Mouse (Mus musculus) monocyte, adult 5-6 weeks (primary cell): ENCODE results near the gene Abca2. TPM values are rescaled to one million over a fixed set of nuclear protein-coding genes. Genes with fewer than 3 reads are reported as not detected.
A peak's percentile ranks its signal among the peaks of the same experiment; 100 is the strongest.

Source experiments
- ATAC-seq: fragments of 153-309, 156-312 bp; replicated peaks from 2 replicates; pipeline ENCODE4 v1.8.0; 2017; ENCODE audit warnings: mild to moderate bottlenecking; ENCODE audit not compliant: low TSS enrichment, insufficient number of reproducible peaks, severe bottlenecking, poor library complexity, low FRiP score
- total RNA-seq: library from RNA; stranded (forward); fragments of 200-1000, 200-491, 200-594 nt; gene quantifications from 3 replicates; pipeline ENCODE4 v1.2.3, GENCODE M21; 2017

Gene Abca2
- total RNA-seq, 1 experiment from 2014 or later = 16.8 TPM

GRCm38 (mm10) chr2:25479551-25480311 is 51.2 kb downstream of the Abca2 start:
- ATAC-seq = no peak

GRCm38 (mm10) chr2:25480541-25480940 is 52.0 kb downstream of the Abca2 start:
- no peak for ATAC-seq

GRCm38 (mm10) chr2:25482969-25483368 is 54.5 kb downstream of the Abca2 start:
- 0 out of 2 replicates have a peak, but pooled peaks have one; percentile 65 for ATAC-seq

- no peak for ATAC-seq
Measured at GRCm38 (mm10) chr2:25484901-25485647, 56.6 kb downstream of the Abca2 start.

- no peak for ATAC-seq
Measured at GRCm38 (mm10) chr2:25487965-25488670, 59.6 kb downstream of the Abca2 start.

GRCm38 (mm10) chr2:25488671-25489068 is 60.2 kb downstream of the Abca2 start:
- no peak for ATAC-seq

GRCm38 (mm10) chr2:25492988-25493387 is 64.5 kb downstream of the Abca2 start:
- no peak for ATAC-seq

- ATAC-seq = no peak
Measured at GRCm38 (mm10) chr2:25493476-25493961, 65.0 kb downstream of the Abca2 start, which contains the start of gene Lcn12. Gene Lcn12, minus strand, starts transcription at chr2:25493911.

GRCm38 (mm10) chr2:25496462-25496861 is 68.0 kb downstream of the Abca2 start:
- no peak for ATAC-seq

Other genes starting within 250 kb of the Abca2 start
- 22.3 to 51.8 TPM (median 24.4 TPM) in 3 replicates for gene Nrarp, start 247.9 kb upstream of the Abca2 start, total RNA-seq
- 28.8 to 64.7 TPM (median 31.0 TPM) in 3 replicates for gene Tor4a, start 231.8 kb upstream of the Abca2 start, total RNA-seq
- 82.8 to 113 TPM (median 105 TPM) in 3 replicates for gene Nelfb, start 217.2 kb upstream of the Abca2 start, total RNA-seq
- gene Stpg3, start 214.1 kb upstream of the Abca2 start, total RNA-seq = not detected in 3 replicates
- not detected in 3 replicates for gene Fam166a, start 210.0 kb upstream of the Abca2 start, total RNA-seq
- 161 to 206 TPM (median 166 TPM) in 3 replicates for gene Tubb4b, start 204.0 kb upstream of the Abca2 start, total RNA-seq
- gene Slc34a3, start 194.3 kb upstream of the Abca2 start, total RNA-seq = not detected in 3 replicates
- not detected in 3 replicates for gene Rnf224, start 191.9 kb upstream of the Abca2 start, total RNA-seq
- gene Rnf208, start 186.4 kb upstream of the Abca2 start, total RNA-seq = not detected in 3 replicates
- not detected in 3 replicates for gene Cysrt1, start 186.3 kb upstream of the Abca2 start, total RNA-seq
- gene AL732309.1, start 181.8 kb upstream of the Abca2 start, total RNA-seq = 4.5 to 4.9 TPM in 2 of 3 replicates, not detected in the other
- 12.2 to 16.8 TPM (median 15.6 TPM) in 3 replicates for gene Tmem203, start 173.3 kb upstream of the Abca2 start, total RNA-seq
- 7.1 to 9.2 TPM (median 8.4 TPM) in 3 replicates for gene Tprn, start 166.1 kb upstream of the Abca2 start, total RNA-seq
- 31.8 to 50.4 TPM (median 32.4 TPM) in 3 replicates for gene Ssna1, start 156.3 kb upstream of the Abca2 start, total RNA-seq
- 42.6 to 64.9 TPM (median 43.8 TPM) in 3 replicates for gene Anapc2, start 156.2 kb upstream of the Abca2 start, total RNA-seq
- not detected in 3 replicates for gene Tmem210, start 140.6 kb upstream of the Abca2 start, total RNA-seq
- gene Lrrc26, start 138.8 kb upstream of the Abca2 start, total RNA-seq = not detected in 3 replicates
- gene Grin1, start 109.5 kb upstream of the Abca2 start, total RNA-seq = 0.49 TPM in 1 of 3 replicates, not detected in the others
- 31.6 to 66.4 TPM (median 33.3 TPM) in 3 replicates for gene Man1b1, start 96.4 kb upstream of the Abca2 start, total RNA-seq
- gene Dpp7, start 72.3 kb upstream of the Abca2 start, total RNA-seq = 24.8 to 101 TPM (median 57.4 TPM) in 3 replicates
- gene Uap1l1, start 63.0 kb upstream of the Abca2 start, total RNA-seq = 6.6 to 19.5 TPM (median 12.9 TPM) in 3 replicates
- 4.3 TPM in 1 of 3 replicates, not detected in the others for gene Sapcd2, start 56.4 kb upstream of the Abca2 start, total RNA-seq
- not detected in 3 replicates for gene Entpd2, start 32.8 kb upstream of the Abca2 start, total RNA-seq
- not detected in 3 replicates for gene Npdc1, start 29.4 kb upstream of the Abca2 start, total RNA-seq
- 8.9 to 13.9 TPM (median 11.0 TPM) in 3 replicates for gene Fut7, start 5.4 kb upstream of the Abca2 start, total RNA-seq
- not detected in 3 replicates for gene Clic3, start 28.1 kb downstream of the Abca2 start, total RNA-seq
- gene Paxx, start 32.4 kb downstream of the Abca2 start, total RNA-seq = 21.4 to 39.6 TPM (median 32.9 TPM) in 3 replicates
- not detected in 3 replicates for gene Ptgds, start 41.3 kb downstream of the Abca2 start, total RNA-seq
- gene Lcn12, start 65.2 kb downstream of the Abca2 start, total RNA-seq = not detected in 3 replicates
- 33.3 to 58.1 TPM (median 38.6 TPM) in 3 replicates for gene Fbxw5, start 72.0 kb downstream of the Abca2 start, total RNA-seq
- not detected in 3 replicates for gene C8g, start 73.0 kb downstream of the Abca2 start, total RNA-seq
- 16.6 to 29.4 TPM (median 18.0 TPM) in 3 replicates for gene Traf2, start 118.2 kb downstream of the Abca2 start, total RNA-seq
- 80.0 to 121 TPM (median 114 TPM) in 3 replicates for gene Edf1, start 129.1 kb downstream of the Abca2 start, total RNA-seq
- 2.8 to 6.2 TPM in 2 of 3 replicates, not detected in the other for gene Mamdc4, start 146.1 kb downstream of the Abca2 start, total RNA-seq
- 0.67 to 1.9 TPM (median 1.1 TPM) in 3 replicates for gene Phpt1, start 146.5 kb downstream of the Abca2 start, total RNA-seq
- 0.10 TPM in 1 of 3 replicates, not detected in the others for gene Ajm1, start 153.1 kb downstream of the Abca2 start, total RNA-seq
- 42.7 to 71.6 TPM (median 51.7 TPM) in 3 replicates for gene Rabl6, start 179.8 kb downstream of the Abca2 start, total RNA-seq
- not detected in 3 replicates for gene Ccdc183, start 189.0 kb downstream of the Abca2 start, total RNA-seq
- 12.4 to 19.4 TPM (median 14.3 TPM) in 3 replicates for gene Tmem141, start 193.3 kb downstream of the Abca2 start, total RNA-seq
- not detected in 3 replicates for gene Fcna, start 199.3 kb downstream of the Abca2 start, total RNA-seq
- not detected in 3 replicates for gene Lcn8, start 224.4 kb downstream of the Abca2 start, total RNA-seq
- gene Lcn5, start 229.2 kb downstream of the Abca2 start, total RNA-seq = not detected in 3 replicates
- gene Lcn6, start 248.1 kb downstream of the Abca2 start, total RNA-seq = not detected in 3 replicates